Mouse (Mus musculus): ENCODE results near the gene Gm9837.

Gene Gm9837

GRCm38 (mm10) chr11:53425251-53425650 is 45.0 kb downstream of the Gm9837 start:
- no peak for DNase-seq

- peak; percentile 37 for DNase-seq
Observed at GRCm38 (mm10) chr11:53424826-53425225, 45.5 kb downstream of the Gm9837 start.

GRCm38 (mm10) chr11:53423036-53423435 is 47.2 kb downstream of the Gm9837 start, which contains the start of gene Leap2:
Leap2 (minus strand) TSS chr11:53423170.
- DNase-seq: no peak
